Comparison of ENCODE assay signal across 25 mouse cellular contexts in genomic region chr11:53000226-53000625, GRCm38 (mm10).
"Had no signal": no experiment of that assay in that cellular context is flagged by ENCODE, and none has a peak within 500 bp of the region (broad histone marks: within the 10 kb centered on the region; RNA-seq: fewer than 3 reads in every experiment).

No protein-coding gene starts in this region.

- H3K4me3 ChIP-seq: embryonic facial prominence, embryonic 10.5 days; embryonic facial prominence, embryonic 12.5 days; embryonic facial prominence, embryonic 13.5 days; embryonic facial prominence, embryonic 15.5 days; erythroblast, embryonic 14.5 days; forebrain, embryonic 10.5 days; forebrain, embryonic 12.5 days; forebrain, embryonic 13.5 days; forebrain, embryonic 15.5 days; gastrocnemius, adult 2 months; heart, adult 2 months had no signal

- H3K27ac ChIP-seq: embryonic facial prominence, embryonic 10.5 days; embryonic facial prominence, embryonic 12.5 days; embryonic facial prominence, embryonic 13.5 days; embryonic facial prominence, embryonic 15.5 days; forebrain, embryonic 10.5 days; forebrain, embryonic 12.5 days; forebrain, embryonic 13.5 days; forebrain, embryonic 15.5 days; gastrocnemius, adult 2 months; heart, adult 2 months had no signal

- H3K36me3 ChIP-seq: embryonic facial prominence, embryonic 10.5 days; embryonic facial prominence, embryonic 12.5 days; embryonic facial prominence, embryonic 13.5 days; embryonic facial prominence, embryonic 15.5 days; forebrain, embryonic 10.5 days; forebrain, embryonic 12.5 days; forebrain, embryonic 15.5 days had no signal

- H3K4me1 ChIP-seq: forebrain, embryonic 13.5 days; forebrain, embryonic 15.5 days had no signal

- H3K9ac ChIP-seq: embryonic facial prominence, embryonic 12.5 days; embryonic facial prominence, embryonic 13.5 days; embryonic facial prominence, embryonic 15.5 days; forebrain, embryonic 12.5 days; forebrain, embryonic 13.5 days; forebrain, embryonic 15.5 days; forebrain, postnatal 0 days had no signal

- H3K4me2 ChIP-seq: embryonic facial prominence, embryonic 12.5 days; embryonic facial prominence, embryonic 13.5 days; embryonic facial prominence, embryonic 15.5 days; forebrain, embryonic 12.5 days; forebrain, embryonic 13.5 days; forebrain, embryonic 15.5 days had no signal

- H3K9me3 ChIP-seq: embryonic facial prominence, embryonic 12.5 days; embryonic facial prominence, embryonic 13.5 days; embryonic facial prominence, embryonic 15.5 days; forebrain, embryonic 10.5 days; forebrain, embryonic 12.5 days; forebrain, embryonic 15.5 days had no signal

- H3K27me3 ChIP-seq: embryonic facial prominence, embryonic 12.5 days; embryonic facial prominence, embryonic 15.5 days; forebrain, embryonic 12.5 days; forebrain, embryonic 13.5 days; forebrain, embryonic 15.5 days had no signal

- DNase-seq: cerebellum, adult 18-20 months; cerebellum, adult 2 months; cerebellum, adult 8-10 months; cerebellum, adult 9-10 months; cerebellum, adult 9-11 months; cerebellum, postnatal 36 days; embryo, embryonic 11 days; forebrain, postnatal 0 days; gastrocnemius, adult 2 months; gastrocnemius, postnatal 10 days; gastrocnemius, postnatal 14 days; gastrocnemius, postnatal 25 days; gastrocnemius, postnatal 36 days; heart, adult 18-20 months; heart, adult 2 months had no signal

- ATAC-seq: forebrain, embryonic 13.5 days; forebrain, embryonic 15.5 days; forebrain, embryonic 16.5 days; forebrain, postnatal 0 days had no signal
